Mouse (Mus musculus) liver, postnatal 0 days (tissue): ENCODE results near the gene Vamp8. TPM values are rescaled to one million over a fixed set of nuclear protein-coding genes. Genes with fewer than 3 reads are reported as not detected.

ENCODE experiments used
- ATAC-seq: fragments of 200-750 bp; cut with Nextera tagmentation; 2 replicates; pipeline ENCODE4 v1.8.0; 2017; ENCODE audit warnings: mild to moderate bottlenecking, moderate library complexity
- DNase-seq: peaks from one replicate; pipeline ENCODE4 v3.0.0-alpha.2; 2016
- H3K27ac ChIP-seq: fragments of 300-500 bp; sonication (generic); 2 replicates; pipeline ENCODE4 v1.5.1; 2014; ENCODE audit warnings: antibody characterized with exemption, moderate library complexity, mild to moderate bottlenecking, low read depth
- H3K27me3 ChIP-seq: fragments of 300-500 bp; sonication (generic); 2 replicates; pipeline ENCODE4 v1.6.1; 2014; ENCODE audit warnings: low read length, control low read depth, mixed read lengths; ENCODE audit not compliant: insufficient read depth
- H3K36me3 ChIP-seq: fragments of 300-500 bp; sonication (generic); replicated peaks from 2 replicates; pipeline ENCODE4 v1.6.1; 2014; ENCODE audit warnings: mild to moderate bottlenecking, control low read depth, low read length, moderate library complexity, mixed read lengths; ENCODE audit not compliant: insufficient read depth
- H3K4me1 ChIP-seq: fragments of 300-500 bp; sonication (generic); 2 replicates; pipeline ENCODE4 v1.6.1; 2014; ENCODE audit warnings: antibody characterized with exemption, mild to moderate bottlenecking, control low read depth; ENCODE audit not compliant: insufficient read depth
- H3K4me2 ChIP-seq: fragments of 300-500 bp; sonication (generic); 2 replicates; pipeline ENCODE4 v1.6.1; 2014; ENCODE audit warnings: low read depth, mild to moderate bottlenecking, low read length, moderate library complexity, mixed read lengths
- H3K4me3 ChIP-seq: fragments of 300-500 bp; sonication (generic); 2 replicates; pipeline ENCODE4 v1.5.1; 2014; ENCODE audit warnings: low read depth, low read length
- H3K9ac ChIP-seq: fragments of 300-500 bp; sonication (generic); replicated peaks from 2 replicates; pipeline ENCODE4 v1.6.1; 2014; ENCODE audit warnings: mild to moderate bottlenecking, moderate library complexity
- H3K9me3 ChIP-seq: fragments of 300-500 bp; sonication (generic); 2 replicates; pipeline ENCODE4 v1.6.1; 2016; ENCODE audit warnings: mild to moderate bottlenecking, control low read depth, low read length, mixed read lengths
- CTCF ChIP-seq: sonication (generic); IDR thresholded peaks from 2 replicates; pipeline ENCODE4 v1.5.1; 2016; ENCODE audit warnings: antibody characterized with exemption, low read depth
- EP300 ChIP-seq: IDR thresholded peaks from 2 replicates; pipeline ENCODE4 v1.6.1; 2016; ENCODE audit warnings: antibody characterized with exemption, low read depth, mild to moderate bottlenecking
- WGBS: fragments of 180-500 bp; shearing (Covaris S2); extraction: QIAGEN DNeasy Blood & Tissue Kit; methylation state at CpG from one replicate; pipeline ENCODE4 v1.1.7; 2014; ENCODE audit not compliant: insufficient replicate concordance; 5-methylcytosine and 5-hydroxymethylcytosine counted together
- polyA plus RNA-seq: library from polyadenylated mRNA; unstranded; fragments of >200 nt; fragmentation: Nextera tagmentation; extraction: Ambion mirVana; gene quantifications from 2 replicates; pipeline ENCODE4 v1.2.1, GENCODE M21; 2015

The Vamp8 gene
- polyA plus RNA-seq, 1 experiment from 2014 or later: 263 TPM

DNA sequence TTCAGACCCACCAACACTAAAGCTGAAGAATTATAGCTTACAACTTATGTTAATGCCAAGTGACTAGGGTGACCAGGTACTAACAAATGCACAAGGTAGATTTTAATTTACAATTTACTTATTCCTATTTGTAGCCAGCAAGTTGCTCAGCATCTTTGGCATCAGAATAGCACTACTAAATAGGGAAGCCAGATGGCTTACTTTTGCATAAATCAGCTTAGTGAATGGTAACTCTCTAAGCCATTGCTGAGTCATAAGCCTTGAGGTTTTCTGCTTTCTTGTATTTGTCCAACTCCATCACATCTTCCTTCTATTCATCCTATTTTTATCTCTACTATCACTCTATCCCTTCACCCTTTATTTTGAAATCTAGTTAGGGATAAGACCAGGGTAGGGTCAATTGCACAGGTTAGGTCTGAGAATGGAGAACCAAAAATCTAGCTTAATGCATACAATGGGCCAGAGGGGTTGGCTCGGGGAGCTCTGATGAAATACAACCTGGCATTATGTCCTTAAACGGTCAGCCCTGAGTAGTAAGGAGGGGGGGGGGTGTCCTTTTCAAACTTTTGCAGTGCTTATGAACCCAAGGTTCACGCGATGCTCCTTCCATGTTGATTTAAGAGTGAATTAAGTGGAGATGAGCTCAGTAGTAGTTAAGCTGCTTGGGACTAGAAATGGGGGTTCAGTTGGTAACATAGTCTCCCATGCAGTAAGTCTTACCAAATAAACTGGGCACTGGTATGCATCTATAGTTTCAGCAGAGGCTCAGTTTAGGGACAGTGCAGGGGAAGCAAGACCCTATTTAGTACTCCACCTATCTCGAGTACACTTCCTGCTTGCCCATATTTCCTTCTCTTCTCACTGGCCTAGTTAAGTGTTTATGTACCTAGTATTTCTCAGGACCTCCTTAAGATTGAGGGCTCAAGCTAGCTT, 40.8 kb upstream of the Vamp8 start:
- Histone ChIP-seq H3K36me3 (peaks cover 67% of the 10 kb centered on the region), H3K9ac (no peak overlapping the region), H3K9me3 (no peaks in the 10 kb centered on the region), H3K27ac (peak overlapping the region; percentile 25), H3K4me3 (no peak overlapping the region), H3K4me1 (no peaks in the 10 kb centered on the region; the same call in 1 of the 2 replicates), H3K27me3 (no peaks in the 10 kb centered on the region), H3K4me2 (no peak overlapping the region)
- 43% methylated on average over 5 of the region's 5 CpGs for WGBS
- ATAC-seq (peak; percentile 43), DNase-seq (no peak)
- TF ChIP-seq EP300 (no peak), CTCF (no peak)

DNA sequence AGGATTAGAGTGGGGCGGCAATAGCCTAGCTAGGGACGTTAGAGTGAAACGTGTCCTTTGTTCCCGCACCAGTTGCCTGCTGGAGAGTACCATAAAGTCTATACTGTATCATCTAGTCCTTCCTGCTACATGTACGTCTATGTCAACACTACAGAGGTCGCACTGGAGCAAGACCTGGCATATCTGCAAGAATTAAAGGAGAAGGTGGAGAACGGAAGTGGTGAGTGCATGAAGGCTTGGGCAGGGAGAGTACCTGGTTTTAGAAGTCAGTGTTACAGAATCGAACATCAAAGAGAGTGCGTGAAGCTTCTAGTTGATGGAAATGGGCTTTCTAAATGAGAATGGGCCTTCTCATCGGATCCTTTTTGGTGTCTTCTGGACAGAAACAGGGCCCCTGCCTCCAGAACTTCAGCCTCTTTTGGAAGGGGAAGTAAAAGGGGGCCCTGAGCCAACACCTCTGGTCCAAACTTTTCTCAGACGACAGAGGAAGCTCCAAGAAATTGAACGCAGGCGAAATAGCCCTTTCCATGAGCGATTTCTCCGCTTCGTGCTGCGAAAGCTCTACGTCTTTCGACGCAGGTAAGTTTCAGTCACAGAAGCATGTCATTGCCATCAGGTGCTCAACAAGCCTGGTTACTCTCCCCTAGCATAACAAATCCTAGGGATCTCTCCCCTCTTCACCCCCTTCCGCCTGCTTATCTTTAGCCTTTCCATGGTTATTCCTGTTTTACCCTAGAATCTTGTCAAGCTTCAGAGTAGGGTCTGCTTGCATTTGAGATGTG, 38.7 kb upstream of the Vamp8 start:
- Histone ChIP-seq H3K9ac (no peak overlapping the region), H3K27ac (no peak overlapping the region), H3K4me2 (no peak overlapping the region), H3K4me3 (no peak overlapping the region), H3K27me3 (no peaks in the 10 kb centered on the region), H3K36me3 (peaks cover 62% of the 10 kb centered on the region), H3K4me1 (no peaks in the 10 kb centered on the region; the same call in 1 of the 2 replicates), H3K9me3 (no peaks in the 10 kb centered on the region)
- ATAC-seq (no peak), DNase-seq (no peak)
- TF ChIP-seq CTCF (no peak), EP300 (no peak)
- WGBS: 82% methylated on average over 21 of the region's 21 CpGs

DNA sequence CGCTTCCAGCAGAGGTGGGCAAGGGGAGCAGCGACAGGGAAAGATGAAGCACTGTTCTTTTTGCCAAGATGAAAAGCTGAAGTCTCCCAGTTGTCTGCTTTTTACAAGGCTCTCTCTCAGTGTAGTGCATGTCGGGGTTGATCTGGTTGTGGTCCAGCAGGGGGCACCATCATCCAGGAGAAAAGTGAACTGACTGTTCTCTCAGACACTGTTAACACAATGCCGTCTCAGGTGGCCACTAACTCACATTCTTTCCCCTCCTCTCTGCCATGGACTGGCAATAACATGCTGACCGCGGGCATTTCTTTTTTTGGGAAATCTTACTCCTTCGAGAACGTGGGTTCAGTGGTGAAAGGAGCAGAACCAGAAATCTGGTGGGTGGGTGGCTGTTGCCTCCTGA, 37.5 kb upstream of the Vamp8 start:
- ATAC-seq: peak; percentile 58; the same call in 1 of the 2 replicates
- Histone ChIP-seq H3K9ac (0 out of 2 replicates have a peak overlapping the region, but pooled peaks have one; percentile 7), H3K9me3 (no peaks in the 10 kb centered on the region), H3K4me2 (no peak overlapping the region), H3K4me3 (no peak overlapping the region), H3K27ac (no peak overlapping the region), H3K4me1 (no peaks in the 10 kb centered on the region; the same call in 1 of the 2 replicates), H3K36me3 (peaks cover 66% of the 10 kb centered on the region), H3K27me3 (no peaks in the 10 kb centered on the region)
- TF ChIP-seq EP300 (no peak), CTCF (peak; percentile 91)
- peak; percentile 81 for DNase-seq
- 41% methylated on average over 8 of the region's 8 CpGs for WGBS

GRCm38 (mm10) chr6:72425646-72426045, 35.1 kb upstream of the Vamp8 start:
- TF ChIP-seq EP300 (no peak), CTCF (no peak)
- no peak overlapping the region for H3K4me2 ChIP-seq
- DNase-seq: no peak
- 88% methylated on average over 11 of the region's 11 CpGs for WGBS
- no peaks in the 10 kb centered on the region for H3K9me3 ChIP-seq
- H3K36me3 ChIP-seq: peaks cover 52% of the 10 kb centered on the region
- no peak overlapping the region for H3K27ac ChIP-seq
- H3K27me3 ChIP-seq: no peaks in the 10 kb centered on the region
- ATAC-seq: no peak
- no peaks in the 10 kb centered on the region for H3K4me1 ChIP-seq
- no peak overlapping the region for H3K4me3 ChIP-seq
- no peak overlapping the region for H3K9ac ChIP-seq

- Histone ChIP-seq H3K9ac (no peak overlapping the region), H3K4me1 (peaks cover 16% of the 10 kb centered on the region), H3K4me3 (no peak overlapping the region), H3K4me2 (no peak overlapping the region), H3K36me3 (peaks cover 46% of the 10 kb centered on the region), H3K9me3 (no peaks in the 10 kb centered on the region), H3K27me3 (no peaks in the 10 kb centered on the region), H3K27ac (peak overlapping the region; percentile 41; the same call in 1 of the 2 replicates)
- DNase-seq: no peak
- TF ChIP-seq EP300: no peak
- no peak for TF ChIP-seq CTCF
- ATAC-seq: peak; percentile 47
- 75% methylated on average over 10 of the region's 10 CpGs for WGBS
Observed at GRCm38 (mm10) chr6:72420901-72421300, 30.4 kb upstream of the Vamp8 start.

GRCm38 (mm10) chr6:72419806-72420205, 29.3 kb upstream of the Vamp8 start:
- H3K9ac ChIP-seq: no peak overlapping the region
- no peaks in the 10 kb centered on the region for H3K9me3 ChIP-seq
- H3K27ac ChIP-seq: 0 out of 2 replicates have a peak overlapping the region, but pooled peaks have one; percentile 22
- no peaks in the 10 kb centered on the region for H3K27me3 ChIP-seq
- H3K4me1 ChIP-seq: peaks cover 25% of the 10 kb centered on the region
- WGBS: 76% methylated on average over 1 of the region's 1 CpGs
- no peak overlapping the region for H3K4me3 ChIP-seq
- TF ChIP-seq CTCF (no peak), EP300 (no peak)
- no peak for ATAC-seq
- no peak overlapping the region for H3K4me2 ChIP-seq
- DNase-seq: no peak
- peaks cover 37% of the 10 kb centered on the region for H3K36me3 ChIP-seq
